Mouse (Mus musculus): Measurements from ENCODE around the gene Aasdh. TPM values are rescaled to one million over a fixed set of nuclear protein-coding genes. Genes with fewer than 3 reads are reported as not detected.

The Aasdh gene
- total and polyA plus RNA-seq, 2 experiments from 2014 or later: 10.1 to 11.0 TPM

- Histone ChIP-seq H3K4me1 (ENCODE audit: insufficient read depth, low read length) (no peaks in the 10 kb centered on the region), H3K9me3 (ENCODE audit: low read length) (no peaks in the 10 kb centered on the region), H3K27ac (ENCODE audit: low read depth, low read length) (no peak overlapping the region), H3K4me2 (ENCODE audit: low read depth, low read length, poor library complexity, severe bottlenecking) (no peak overlapping the region), H3K27me3 (ENCODE audit: insufficient read depth, low read length) (no peaks in the 10 kb centered on the region), H3K4me3 (ENCODE audit: low read depth, low read length) (no peak overlapping the region), H3K36me3 (ENCODE audit: insufficient read depth, low read length) (peaks cover 18% of the 10 kb centered on the region; the same call in 1 of the 2 replicates), H3K9ac (replicated peaks; ENCODE audit: low read length, poor library complexity, severe bottlenecking) (no peak overlapping the region)
- no peak for TF ChIP-seq CTCF (IDR thresholded peaks at IDR 0.05)
- ATAC-seq (ENCODE audit: low FRiP score) (no peak), DNase-seq (ENCODE audit: low spot score) (no peak)
- WGBS: 92% methylated on average over 2 of the region's 2 CpGs
Measured at GRCm38 (mm10) chr5:76893084-76893483, 12.2 kb downstream of the Aasdh start.

GRCm38 (mm10) chr5:76892608-76893007 lies 12.7 kb downstream of the Aasdh start:
- Histone ChIP-seq H3K36me3 (ENCODE audit: insufficient read depth, low read length) (peaks cover 16% of the 10 kb centered on the region; the same call in 1 of the 2 replicates), H3K4me2 (ENCODE audit: low read depth, low read length, poor library complexity, severe bottlenecking) (no peak overlapping the region), H3K9me3 (ENCODE audit: low read length) (no peaks in the 10 kb centered on the region), H3K4me1 (ENCODE audit: insufficient read depth, low read length) (no peaks in the 10 kb centered on the region), H3K4me3 (ENCODE audit: low read depth, low read length) (no peak overlapping the region), H3K27me3 (ENCODE audit: insufficient read depth, low read length) (no peaks in the 10 kb centered on the region), H3K27ac (ENCODE audit: low read depth, low read length) (no peak overlapping the region), H3K9ac (replicated peaks; ENCODE audit: low read length, poor library complexity, severe bottlenecking) (no peak overlapping the region)
- no peak for ATAC-seq (ENCODE audit: low FRiP score)
- DNase-seq (ENCODE audit: low spot score): no peak
- no peak for TF ChIP-seq CTCF (IDR thresholded peaks at IDR 0.05)
- WGBS: 72% methylated on average over 2 of the region's 2 CpGs

- Histone ChIP-seq H3K27me3 (ENCODE audit: insufficient read depth, low read length) (no peaks in the 10 kb centered on the region), H3K4me3 (ENCODE audit: low read depth, low read length) (no peak overlapping the region), H3K27ac (ENCODE audit: low read depth, low read length) (no peak overlapping the region), H3K4me2 (ENCODE audit: low read depth, low read length, poor library complexity, severe bottlenecking) (no peak overlapping the region), H3K36me3 (ENCODE audit: insufficient read depth, low read length) (peaks cover 39% of the 10 kb centered on the region), H3K9ac (replicated peaks; ENCODE audit: low read length, poor library complexity, severe bottlenecking) (no peak overlapping the region), H3K4me1 (ENCODE audit: insufficient read depth, low read length) (no peaks in the 10 kb centered on the region), H3K9me3 (ENCODE audit: low read length) (no peaks in the 10 kb centered on the region)
- 92% methylated on average over 2 of the region's 2 CpGs for WGBS
- ATAC-seq (ENCODE audit: low FRiP score) (no peak), DNase-seq (ENCODE audit: low spot score) (no peak)
- no peak for TF ChIP-seq CTCF (IDR thresholded peaks at IDR 0.05)
Measured at GRCm38 (mm10) chr5:76887011-76887410, 18.3 kb downstream of the Aasdh start.

- H3K9ac ChIP-seq (replicated peaks; ENCODE audit: low read length, poor library complexity, severe bottlenecking): no peak overlapping the region
- H3K4me2 ChIP-seq (ENCODE audit: low read depth, low read length, poor library complexity, severe bottlenecking): no peak overlapping the region
- no peak for TF ChIP-seq CTCF (IDR thresholded peaks at IDR 0.05)
- no peak for DNase-seq (ENCODE audit: low spot score)
- H3K36me3 ChIP-seq (ENCODE audit: insufficient read depth, low read length): peaks cover 34% of the 10 kb centered on the region
- no peak overlapping the region for H3K27ac ChIP-seq (ENCODE audit: low read depth, low read length)
- WGBS: 95% methylated on average over 1 of the region's 1 CpGs
- no peaks in the 10 kb centered on the region for H3K9me3 ChIP-seq (ENCODE audit: low read length)
- H3K4me1 ChIP-seq (ENCODE audit: insufficient read depth, low read length): no peaks in the 10 kb centered on the region
- no peak overlapping the region for H3K4me3 ChIP-seq (ENCODE audit: low read depth, low read length)
- no peaks in the 10 kb centered on the region for H3K27me3 ChIP-seq (ENCODE audit: insufficient read depth, low read length)
- no peak for ATAC-seq (ENCODE audit: low FRiP score)
Measured at GRCm38 (mm10) chr5:76884107-76884506, 21.2 kb downstream of the Aasdh start.

- WGBS: 92% methylated on average over 25 of the region's 25 CpGs
- DNase-seq (ENCODE audit: low spot score): no peak
- no peaks in the 10 kb centered on the region for H3K9me3 ChIP-seq (ENCODE audit: low read length)
- H3K9ac ChIP-seq (replicated peaks; ENCODE audit: low read length, poor library complexity, severe bottlenecking): no peak overlapping the region
- no peak for ATAC-seq (ENCODE audit: low FRiP score)
- no peaks in the 10 kb centered on the region for H3K4me1 ChIP-seq (ENCODE audit: insufficient read depth, low read length)
- no peak overlapping the region for H3K4me2 ChIP-seq (ENCODE audit: low read depth, low read length, poor library complexity, severe bottlenecking)
- TF ChIP-seq CTCF (IDR thresholded peaks at IDR 0.05): no peak
- H3K36me3 ChIP-seq (ENCODE audit: insufficient read depth, low read length): peaks cover 15% of the 10 kb centered on the region; the same call in 1 of the 2 replicates
- H3K27ac ChIP-seq (ENCODE audit: low read depth, low read length): no peak overlapping the region
- H3K4me3 ChIP-seq (ENCODE audit: low read depth, low read length): no peak overlapping the region
- no peaks in the 10 kb centered on the region for H3K27me3 ChIP-seq (ENCODE audit: insufficient read depth, low read length)
Measured at GRCm38 (mm10) chr5:76876106-76876758, 29.1 kb downstream of the Aasdh start.

- Histone ChIP-seq H3K27ac (ENCODE audit: low read depth, low read length) (no peak overlapping the region), H3K4me3 (ENCODE audit: low read depth, low read length) (no peak overlapping the region), H3K4me1 (ENCODE audit: insufficient read depth, low read length) (no peaks in the 10 kb centered on the region), H3K27me3 (ENCODE audit: insufficient read depth, low read length) (no peaks in the 10 kb centered on the region), H3K4me2 (ENCODE audit: low read depth, low read length, poor library complexity, severe bottlenecking) (peak overlapping the region; percentile 35; the same call in 1 of the 2 replicates), H3K36me3 (ENCODE audit: insufficient read depth, low read length) (peaks cover 33% of the 10 kb centered on the region), H3K9me3 (ENCODE audit: low read length) (no peaks in the 10 kb centered on the region), H3K9ac (replicated peaks; ENCODE audit: low read length, poor library complexity, severe bottlenecking) (no peak overlapping the region)
- ATAC-seq (ENCODE audit: low FRiP score) (no peak), DNase-seq (ENCODE audit: low spot score) (no peak)
- no peak for TF ChIP-seq CTCF (IDR thresholded peaks at IDR 0.05)
- WGBS: 51% methylated on average over 6 of the region's 6 CpGs
Measured at GRCm38 (mm10) chr5:76869553-76869952, 35.8 kb downstream of the Aasdh start.

All from midbrain, postnatal 0 days (tissue).